Comparison of ENCODE assay signal across 10 mouse cellular contexts in the genomic region with DNA sequence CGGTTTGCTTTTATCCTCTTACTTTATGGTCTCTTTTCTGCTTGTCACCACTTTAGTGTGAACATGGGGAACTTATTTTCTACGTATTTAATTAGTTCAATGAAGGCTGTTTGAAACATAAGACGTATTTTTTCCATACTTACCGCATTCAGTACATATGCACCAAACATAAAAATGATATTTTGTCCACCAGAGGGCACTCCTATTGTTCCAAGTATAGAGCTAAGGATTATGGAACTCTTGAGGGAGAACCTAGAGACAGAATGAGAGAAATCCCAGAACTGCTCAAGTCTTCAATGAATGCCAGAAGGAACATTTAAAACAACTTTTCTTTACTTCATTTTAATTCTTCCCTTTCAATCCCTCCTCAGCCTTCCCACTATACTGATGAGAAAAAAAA.
DNase-seq lines count a peak whose midpoint lies in the region; ATAC-seq and TF ChIP-seq lines count a peak whose summit lies in the region.
"Had no signal": no experiment of that assay in that cellular context is flagged by ENCODE, and none has a peak within 500 bp of the region (broad histone marks: within the 10 kb centered on the region; RNA-seq: fewer than 3 reads in every experiment).

No protein-coding gene starts in this region.

- 66% methylated on average over 4 of the region's 4 CpGs for WGBS in embryonic facial prominence, embryonic 11.5 days
- WGBS in embryonic facial prominence, embryonic 10.5 days: 74% methylated on average over 4 of the region's 4 CpGs
- WGBS in limb, embryonic 13.5 days: 59% methylated on average over 4 of the region's 4 CpGs
- WGBS in limb, embryonic 10.5 days: 71% methylated on average over 4 of the region's 4 CpGs
- 61% methylated on average over 4 of the region's 4 CpGs for WGBS in limb, embryonic 14.5 days

- peak; percentile 74 for DNase-seq in embryonic facial prominence, embryonic 11.5 days (ENCODE audit: low spot score)
- no peak for DNase-seq in embryonic facial prominence, embryonic 10.5 days (ENCODE audit: low spot score)
- no peak for DNase-seq in limb, embryonic 10.5 days (ENCODE audit: low spot score)
- peak; percentile 18 for DNase-seq in MEL-GATA-1-ER (ENCODE audit: extremely low read depth, low read depth)
- DNase-seq in limb, embryonic 14.5 days (ENCODE audit: low spot score): peak; percentile 52
- DNase-seq in thymus, postnatal 14 days: no peak
- no peak for DNase-seq in thymus, postnatal 36 days
- DNase-seq: layer of hippocampus, adult 9-11 months; right cerebral cortex, postnatal 25 days had no signal

- no peak overlapping the region for H3K4me2 ChIP-seq in embryonic facial prominence, embryonic 11.5 days (ENCODE audit: low read depth, low read length)
- H3K4me2 ChIP-seq in limb, embryonic 13.5 days (replicated peaks): no peak overlapping the region
- H3K4me2 ChIP-seq in limb, embryonic 14.5 days (replicated peaks; ENCODE audit: low read depth, low read length, severe bottlenecking): no peak overlapping the region

- no peak for ATAC-seq in embryonic facial prominence, embryonic 11.5 days (replicated peaks; ENCODE audit: insufficient number of reproducible peaks, low FRiP score, low TSS enrichment, low read depth)
- 0 out of 2 replicates have a peak, but pooled peaks have one; percentile 40 for ATAC-seq in limb, embryonic 13.5 days (ENCODE audit: low FRiP score, low read depth)
- no peak for ATAC-seq in limb, embryonic 14.5 days (ENCODE audit: low FRiP score, low read depth)

- H3K9me3 ChIP-seq in embryonic facial prominence, embryonic 11.5 days (replicated peaks; ENCODE audit: control insufficient read depth, low read length): no peaks in the 10 kb centered on the region
- no peaks in the 10 kb centered on the region for H3K9me3 ChIP-seq in embryonic facial prominence, embryonic 10.5 days
- no peaks in the 10 kb centered on the region for H3K9me3 ChIP-seq in limb, embryonic 13.5 days
- no peaks in the 10 kb centered on the region for H3K9me3 ChIP-seq in limb, embryonic 10.5 days (replicated peaks)
- H3K9me3 ChIP-seq in limb, embryonic 14.5 days (ENCODE audit: control insufficient read depth, low read length): no peaks in the 10 kb centered on the region

- no peaks in the 10 kb centered on the region for H3K36me3 ChIP-seq in embryonic facial prominence, embryonic 11.5 days (replicated peaks; ENCODE audit: control insufficient read depth, insufficient read depth, low read depth, low read length)
- H3K36me3 ChIP-seq in embryonic facial prominence, embryonic 10.5 days (replicated peaks): no peaks in the 10 kb centered on the region
- no peaks in the 10 kb centered on the region for H3K36me3 ChIP-seq in limb, embryonic 13.5 days
- no peaks in the 10 kb centered on the region for H3K36me3 ChIP-seq in limb, embryonic 10.5 days
- no peaks in the 10 kb centered on the region for H3K36me3 ChIP-seq in limb, embryonic 14.5 days (ENCODE audit: control insufficient read depth, insufficient read depth, low read length)

- H3K27ac ChIP-seq in embryonic facial prominence, embryonic 11.5 days (replicated peaks; ENCODE audit: low read depth, low read length): no peak overlapping the region
- H3K27ac ChIP-seq in embryonic facial prominence, embryonic 10.5 days (replicated peaks): no peak overlapping the region
- no peak overlapping the region for H3K27ac ChIP-seq in limb, embryonic 13.5 days
- H3K27ac ChIP-seq in limb, embryonic 10.5 days: no peak overlapping the region
- no peak overlapping the region for H3K27ac ChIP-seq in limb, embryonic 14.5 days (replicated peaks; ENCODE audit: low read depth, low read length)

- H3K4me3 ChIP-seq in embryonic facial prominence, embryonic 11.5 days (ENCODE audit: low read depth, low read length): no peak overlapping the region
- H3K4me3 ChIP-seq in embryonic facial prominence, embryonic 10.5 days: no peak overlapping the region
- H3K4me3 ChIP-seq in limb, embryonic 13.5 days: no peak overlapping the region
- H3K4me3 ChIP-seq in limb, embryonic 10.5 days: no peak overlapping the region
- no peak overlapping the region for H3K4me3 ChIP-seq in limb, embryonic 14.5 days (replicated peaks; ENCODE audit: low read length)

- no peak for TF ChIP-seq POLR2A in limb, embryonic 14.5 days (IDR thresholded peaks at IDR 0.05; ENCODE audit: borderline replicate concordance, extremely low read depth, insufficient read depth, insufficient read length)

- no peak overlapping the region for H3K9ac ChIP-seq in embryonic facial prominence, embryonic 11.5 days (replicated peaks; ENCODE audit: low read length)
- no peak overlapping the region for H3K9ac ChIP-seq in limb, embryonic 13.5 days
- no peak overlapping the region for H3K9ac ChIP-seq in limb, embryonic 14.5 days (ENCODE audit: low read depth, low read length, severe bottlenecking)

- no peaks in the 10 kb centered on the region for H3K27me3 ChIP-seq in embryonic facial prominence, embryonic 11.5 days (ENCODE audit: control insufficient read depth, insufficient read depth, low read length)
- H3K27me3 ChIP-seq in embryonic facial prominence, embryonic 10.5 days (replicated peaks; ENCODE audit: low read depth, poor library complexity, severe bottlenecking): no peaks in the 10 kb centered on the region
- no peaks in the 10 kb centered on the region for H3K27me3 ChIP-seq in limb, embryonic 13.5 days
- no peaks in the 10 kb centered on the region for H3K27me3 ChIP-seq in limb, embryonic 10.5 days (ENCODE audit: low read depth, poor library complexity, severe bottlenecking)
- H3K27me3 ChIP-seq in limb, embryonic 14.5 days (ENCODE audit: control insufficient read depth, insufficient read depth, low read length): no peaks in the 10 kb centered on the region

- H3K4me1 ChIP-seq in embryonic facial prominence, embryonic 11.5 days (ENCODE audit: control insufficient read depth, insufficient read depth, low read length): no peaks in the 10 kb centered on the region
- H3K4me1 ChIP-seq in embryonic facial prominence, embryonic 10.5 days: no peaks in the 10 kb centered on the region
- no peaks in the 10 kb centered on the region for H3K4me1 ChIP-seq in limb, embryonic 13.5 days
- no peaks in the 10 kb centered on the region for H3K4me1 ChIP-seq in limb, embryonic 10.5 days
- no peaks in the 10 kb centered on the region for H3K4me1 ChIP-seq in limb, embryonic 14.5 days (ENCODE audit: control insufficient read depth, insufficient read depth, low read length)

Comparison
In these comparisons a context has a peak if more than half of its experiments do, and no peak if none do; other contexts are left out.
1. DNase-seq: peak in embryonic facial prominence, embryonic 11.5 days (single experiment), MEL-GATA-1-ER (single experiment) and limb, embryonic 14.5 days (single experiment); none in embryonic facial prominence, embryonic 10.5 days (single experiment), limb, embryonic 10.5 days (single experiment), thymus, postnatal 14 days (single experiment) and thymus, postnatal 36 days (0 of 2).